Mouse (Mus musculus) midbrain, postnatal 0 days (tissue): ENCODE measurements at regions not wholly inside any gene's neighbourhood (a gene's known extent, or its start where the extent isn't known, plus 50 kb on each side); places are given as distances from the start of the nearest gene placed in this dataset.

ENCODE experiments used
- ATAC-seq: fragments of 200-750 bp; cut with Nextera tagmentation; 2 replicates; pipeline ENCODE4 v1.8.0; 2017; ENCODE audit warnings: moderate number of reproducible peaks, mild to moderate bottlenecking, moderate TSS enrichment, moderate library complexity; ENCODE audit not compliant: low FRiP score
- DNase-seq: peaks from one replicate; pipeline ENCODE4 v3.0.0-alpha.2; 2015; ENCODE audit warnings: low spot score
- H3K27ac ChIP-seq: fragments of 300-500 bp; sonication (generic); 2 replicates; pipeline ENCODE4 v1.5.1; 2014; ENCODE audit warnings: low read depth, mild to moderate bottlenecking, low read length, mixed read lengths
- H3K27me3 ChIP-seq: fragments of 300-500 bp; sonication (generic); 2 replicates; pipeline ENCODE4 v1.6.1; 2014; ENCODE audit warnings: low read length, control low read depth, mixed read lengths; ENCODE audit not compliant: insufficient read depth
- H3K36me3 ChIP-seq: fragments of 300-500 bp; sonication (generic); 2 replicates; pipeline ENCODE4 v1.6.1; 2014; ENCODE audit warnings: low read length, control low read depth, mixed read lengths; ENCODE audit not compliant: insufficient read depth
- H3K4me1 ChIP-seq: fragments of 300-500 bp; sonication (generic); 2 replicates; pipeline ENCODE4 v1.6.1; 2014; ENCODE audit warnings: mild to moderate bottlenecking, control low read depth, antibody characterized with exemption, low read length, mixed read lengths; ENCODE audit not compliant: insufficient read depth
- H3K4me2 ChIP-seq: fragments of 300-500 bp; sonication (generic); 2 replicates; pipeline ENCODE4 v1.6.1; 2014; ENCODE audit warnings: low read depth, mild to moderate bottlenecking, low read length, mixed read lengths; ENCODE audit not compliant: poor library complexity, severe bottlenecking
- H3K4me3 ChIP-seq: fragments of 300-500 bp; sonication (generic); 2 replicates; pipeline ENCODE4 v1.5.1; 2014; ENCODE audit warnings: low read depth, mild to moderate bottlenecking, low read length, moderate library complexity
- H3K9ac ChIP-seq: fragments of 300-500 bp; sonication (generic); replicated peaks from 2 replicates; pipeline ENCODE4 v1.6.1; 2014; ENCODE audit warnings: mild to moderate bottlenecking, low read length, moderate library complexity, mixed read lengths; ENCODE audit not compliant: poor library complexity, severe bottlenecking
- H3K9me3 ChIP-seq: fragments of 300-500 bp; sonication (generic); 2 replicates; pipeline ENCODE4 v1.6.1; 2016; ENCODE audit warnings: low read length, control low read depth
- CTCF ChIP-seq: IDR thresholded peaks from 2 replicates; pipeline ENCODE4 v1.5.1; 2016; ENCODE audit warnings: antibody characterized with exemption, mild to moderate bottlenecking
- WGBS: fragments of 180-500 bp; shearing (Covaris S2); extraction: QIAGEN DNeasy Blood & Tissue Kit; methylation state at CpG from one replicate; pipeline ENCODE4 v1.1.7; 2014; 5-methylcytosine and 5-hydroxymethylcytosine counted together

GRCm38 (mm10) chr17:53343842-53344241 lies 119.3 kb downstream of the Efhb start:
- Histone ChIP-seq H3K4me1 (no peaks in the 10 kb centered on the region), H3K9me3 (no peaks in the 10 kb centered on the region), H3K27me3 (no peaks in the 10 kb centered on the region), H3K27ac (no peak overlapping the region), H3K4me2 (no peak overlapping the region), H3K4me3 (no peak overlapping the region), H3K9ac (no peak overlapping the region), H3K36me3 (no peaks in the 10 kb centered on the region)
- DNase-seq (no peak), ATAC-seq (no peak)
- TF ChIP-seq CTCF = no peak
- WGBS = 58% methylated on average over 1 of the region's 1 CpGs

- no peak for TF ChIP-seq CTCF
- 49% methylated on average over 1 of the region's 1 CpGs for WGBS
- no peak overlapping the region for H3K27ac ChIP-seq
- no peaks in the 10 kb centered on the region for H3K36me3 ChIP-seq
- no peak overlapping the region for H3K4me3 ChIP-seq
- H3K9me3 ChIP-seq = no peaks in the 10 kb centered on the region
- peak; percentile 2 for DNase-seq
- H3K4me2 ChIP-seq = no peak overlapping the region
- H3K9ac ChIP-seq = no peak overlapping the region
- no peak for ATAC-seq
- H3K27me3 ChIP-seq = no peaks in the 10 kb centered on the region
- no peaks in the 10 kb centered on the region for H3K4me1 ChIP-seq
These were observed 140.1 kb downstream of the Efhb start for GRCm38 (mm10) chr17:53323016-53323415.
